Mouse (Mus musculus) C2C12 (cell line): Measurements from ENCODE around the gene Tanc1. TPM values are rescaled to one million over a fixed set of nuclear protein-coding genes. Genes with fewer than 3 reads are reported as not detected.

Experiments used
- H3K27me3 ChIP-seq: one replicate; pipeline ENCODE4 v1.6.1; 2011; ENCODE audit not compliant: control insufficient read depth, insufficient read depth, insufficient read length
- H3K36me3 ChIP-seq: one replicate; pipeline ENCODE4 v1.6.1; 2011; ENCODE audit not compliant: control insufficient read depth, insufficient read depth
- H3K4me3 ChIP-seq: one replicate; pipeline ENCODE4 v1.5.1; 2011; ENCODE audit warnings: mild to moderate bottlenecking, control low read depth; ENCODE audit not compliant: poor library complexity, insufficient read depth, severe bottlenecking
- H3K79me2 ChIP-seq: one replicate; pipeline ENCODE4 v1.6.1; 2011; ENCODE audit not compliant: control insufficient read depth, insufficient read depth
- H3K79me3 ChIP-seq: one replicate; pipeline ENCODE4 v1.6.1; 2011; ENCODE audit warnings: low read depth, control low read depth
- H3ac ChIP-seq: one replicate; pipeline ENCODE3; 2011; ENCODE audit warnings: low read depth; ENCODE audit not compliant: control insufficient read depth, insufficient read length
- CEBPB ChIP-seq: IDR thresholded peaks from one replicate; pipeline ENCODE4 v1.6.1; 2011; ENCODE audit warnings: low read depth, mild to moderate bottlenecking, control low read depth, moderate library complexity
- CTCF ChIP-seq: IDR thresholded peaks from one replicate; pipeline ENCODE4 v1.5.1; 2011; ENCODE audit not compliant: control insufficient read depth, insufficient read depth, insufficient read length
- FOSL1 ChIP-seq: IDR thresholded peaks from one replicate; pipeline ENCODE4 v1.8.0; 2011; ENCODE audit warnings: mild to moderate bottlenecking, low read length; ENCODE audit not compliant: poor library complexity, insufficient read depth, severe bottlenecking
- MAX ChIP-seq: IDR thresholded peaks from one replicate; pipeline ENCODE4 v1.6.1; 2011; ENCODE audit warnings: mild to moderate bottlenecking, control low read depth
- MYOD1 ChIP-seq: IDR thresholded peaks from one replicate; pipeline ENCODE4 v1.6.1; 2011; ENCODE audit warnings: low read depth; ENCODE audit not compliant: control insufficient read depth, insufficient read length
- MYOG ChIP-seq: IDR thresholded peaks from one replicate; pipeline ENCODE4 v1.6.1; 2011; ENCODE audit not compliant: control insufficient read depth, insufficient read length; ENCODE audit errors: extremely low read depth
- USF1 ChIP-seq: IDR thresholded peaks from one replicate; pipeline ENCODE4 v1.6.1; 2011; ENCODE audit warnings: low read depth, mild to moderate bottlenecking, control low read depth, moderate library complexity
- polyA plus RNA-seq: library from polyadenylated mRNA; unstranded; fragments of >200 nt; fragmentation: generic; extraction: Trizol; gene quantifications from one replicate; pipeline ENCODE4 v1.2.1, GENCODE M21; 2012; ENCODE audit warnings: missing spikeins

The Tanc1 gene
- polyA plus RNA-seq, 1 experiment, result 24.9 TPM

- no peak overlapping the region for H3K4me3 ChIP-seq
- TF ChIP-seq CTCF (no peak), CEBPB (no peak), USF1 (no peak), MYOG (no peak), MAX (no peak), FOSL1 (no peak), MYOD1 (no peak)
These were observed 63.6 kb downstream of the Tanc1 start for GRCm38 (mm10) chr2:59675270-59675995.

GRCm38 (mm10) chr2:59676041-59676440 is 64.2 kb downstream of the Tanc1 start:
- Histone ChIP-seq H3K79me2 (peaks cover 100% of the 10 kb centered on the region), H3K27me3 (no peaks in the 10 kb centered on the region), H3K79me3 (peaks cover 80% of the 10 kb centered on the region), H3K36me3 (peaks cover 7% of the 10 kb centered on the region), H3ac (peak overlapping the region; percentile 7), H3K4me3 (no peak overlapping the region)
- no peak for TF ChIP-seq CTCF
- TF ChIP-seq USF1, result no peak

More at GRCm38 (mm10) chr2:59675270-59675995, 63.6 kb downstream of the Tanc1 start:
- H3K79me2 ChIP-seq, result peaks cover 100% of the 10 kb centered on the region
- H3ac ChIP-seq, result no peak overlapping the region
- H3K79me3 ChIP-seq, result peaks cover 85% of the 10 kb centered on the region
- H3K27me3 ChIP-seq, result no peaks in the 10 kb centered on the region
- H3K36me3 ChIP-seq, result peaks cover 7% of the 10 kb centered on the region

- Histone ChIP-seq H3K36me3 (peaks cover 7% of the 10 kb centered on the region), H3ac (no peak overlapping the region), H3K27me3 (no peaks in the 10 kb centered on the region), H3K4me3 (no peak overlapping the region), H3K79me3 (peaks cover 80% of the 10 kb centered on the region), H3K79me2 (peaks cover 100% of the 10 kb centered on the region)
- TF ChIP-seq MAX (peak; percentile 85), CTCF (no peak), FOSL1 (no peak)
These were observed 64.6 kb downstream of the Tanc1 start for GRCm38 (mm10) chr2:59676442-59676841.

- Histone ChIP-seq H3K79me2 (peaks cover 100% of the 10 kb centered on the region), H3K79me3 (peaks cover 79% of the 10 kb centered on the region), H3K27me3 (no peaks in the 10 kb centered on the region), H3K4me3 (no peak overlapping the region), H3ac (no peak overlapping the region), H3K36me3 (peaks cover 5% of the 10 kb centered on the region)
- no peak for TF ChIP-seq MYOG
- no peak for TF ChIP-seq CTCF
- no peak for TF ChIP-seq MAX
These were observed 67.7 kb downstream of the Tanc1 start for GRCm38 (mm10) chr2:59679424-59680020.

GRCm38 (mm10) chr2:59680736-59681135 is 68.9 kb downstream of the Tanc1 start:
- TF ChIP-seq CEBPB (no peak), FOSL1 (no peak)
- H3K36me3 ChIP-seq, result peaks cover 5% of the 10 kb centered on the region
- peaks cover 71% of the 10 kb centered on the region for H3K79me3 ChIP-seq
- H3K27me3 ChIP-seq, result no peaks in the 10 kb centered on the region
- H3K4me3 ChIP-seq, result no peak overlapping the region
- H3ac ChIP-seq, result no peak overlapping the region
- peaks cover 100% of the 10 kb centered on the region for H3K79me2 ChIP-seq

GRCm38 (mm10) chr2:59681181-59681580 is 69.3 kb downstream of the Tanc1 start:
- Histone ChIP-seq H3K27me3 (no peaks in the 10 kb centered on the region), H3K4me3 (no peak overlapping the region), H3K36me3 (peaks cover 5% of the 10 kb centered on the region), H3K79me2 (peaks cover 100% of the 10 kb centered on the region), H3K79me3 (peaks cover 75% of the 10 kb centered on the region), H3ac (no peak overlapping the region)
- no peak for TF ChIP-seq MYOD1
- TF ChIP-seq USF1, result no peak
- no peak for TF ChIP-seq CTCF
- no peak for TF ChIP-seq MYOG
- no peak for TF ChIP-seq MAX
- TF ChIP-seq FOSL1, result no peak
- no peak for TF ChIP-seq CEBPB
